Mouse (Mus musculus) intestine, embryonic 14.5 days (tissue): ENCODE data around the gene Top3a. TPM values are rescaled to one million over a fixed set of nuclear protein-coding genes. Genes with fewer than 3 reads are reported as not detected.

Experiments used
- ATAC-seq: fragments of 200-750 bp; cut with Nextera tagmentation; replicated peaks from 2 replicates; pipeline ENCODE4 v1.8.0; 2017; ENCODE audit warnings: low read depth, moderate number of reproducible peaks, moderate TSS enrichment, moderate library complexity; ENCODE audit not compliant: low FRiP score, low TSS enrichment
- DNase-seq: peaks from one replicate; pipeline ENCODE4 v3.0.0-alpha.2; 2018; ENCODE audit warnings: low spot score
- H3K27ac ChIP-seq: fragments of 300-500 bp; sonication (generic); 2 replicates; pipeline ENCODE4 v1.5.1; 2014; ENCODE audit warnings: low read depth, mild to moderate bottlenecking, control low read depth
- H3K27me3 ChIP-seq: fragments of 300-500 bp; sonication (generic); replicated peaks from 2 replicates; pipeline ENCODE4 v1.6.1; 2014; ENCODE audit warnings: low read length, control low read depth; ENCODE audit not compliant: control insufficient read depth, insufficient read depth
- H3K36me3 ChIP-seq: fragments of 300-500 bp; sonication (generic); 2 replicates; pipeline ENCODE4 v1.6.1; 2014; ENCODE audit warnings: low read length, control low read depth; ENCODE audit not compliant: control insufficient read depth, insufficient read depth
- H3K4me1 ChIP-seq: fragments of 300-500 bp; sonication (generic); replicated peaks from 2 replicates; pipeline ENCODE4 v1.6.1; 2014; ENCODE audit warnings: low read length, control low read depth, mixed read lengths; ENCODE audit not compliant: control insufficient read depth, insufficient read depth
- H3K4me2 ChIP-seq: fragments of 300-500 bp; sonication (generic); 2 replicates; pipeline ENCODE4 v1.6.1; 2014; ENCODE audit warnings: low read length
- H3K4me3 ChIP-seq: fragments of 300-500 bp; sonication (generic); 2 replicates; pipeline ENCODE4 v1.5.1; 2014; ENCODE audit warnings: low read depth, low read length, control low read depth, mixed read lengths
- H3K9ac ChIP-seq: fragments of 300-500 bp; sonication (generic); 2 replicates; pipeline ENCODE4 v1.6.1; 2014; ENCODE audit warnings: mild to moderate bottlenecking, low read length
- H3K9me3 ChIP-seq: fragments of 300-500 bp; sonication (generic); 2 replicates; pipeline ENCODE4 v1.6.1; 2016; ENCODE audit warnings: low read length, control low read depth; ENCODE audit not compliant: control insufficient read depth
- WGBS: fragments of 180-500 bp; shearing (Covaris S2); extraction: QIAGEN DNeasy Blood & Tissue Kit; methylation state at CpG from one replicate; pipeline ENCODE4 v1.1.7; 2014; 5-methylcytosine and 5-hydroxymethylcytosine counted together
- polyA plus RNA-seq: library from polyadenylated mRNA; unstranded; fragments of >200 nt; fragmentation: Nextera tagmentation; extraction: Ambion mirVana; gene quantifications from 2 replicates; pipeline ENCODE4 v1.2.1, GENCODE M21; 2014

Gene Top3a
- polyA plus RNA-seq, 1 experiment from 2014 or later = 13.4 TPM

- Histone ChIP-seq H3K4me2 (peak overlapping the region; percentile 66), H3K4me3 (peak overlapping the region; percentile 44), H3K9ac (peak overlapping the region; percentile 38; the same call in 1 of the 2 replicates), H3K36me3 (no peaks in the 10 kb centered on the region), H3K27me3 (no peaks in the 10 kb centered on the region), H3K4me1 (peaks cover 17% of the 10 kb centered on the region), H3K9me3 (no peaks in the 10 kb centered on the region), H3K27ac (no peak overlapping the region)
- 60% methylated on average over 1 of the region's 1 CpGs for WGBS
- ATAC-seq = no peak
- no peak for DNase-seq
Measured at GRCm38 (mm10) chr11:60809546-60809945, 32.4 kb upstream of the Top3a start.

GRCm38 (mm10) chr11:60808286-60809070 is 31.3 kb upstream of the Top3a start:
- ATAC-seq (no peak), DNase-seq (no peak)
- no peaks in the 10 kb centered on the region for H3K27me3 ChIP-seq
- no peak overlapping the region for H3K27ac ChIP-seq
- peaks cover 17% of the 10 kb centered on the region for H3K4me1 ChIP-seq
- no peak overlapping the region; the same call in 1 of the 2 replicates for H3K4me3 ChIP-seq
- peak overlapping the region; percentile 66 for H3K4me2 ChIP-seq
- peaks cover 9% of the 10 kb centered on the region; the same call in 1 of the 2 replicates for H3K36me3 ChIP-seq
- H3K9me3 ChIP-seq = no peaks in the 10 kb centered on the region
- H3K9ac ChIP-seq = no peak overlapping the region
- WGBS = 55% methylated on average over 4 of the region's 4 CpGs

GRCm38 (mm10) chr11:60800892-60801291 is 23.7 kb upstream of the Top3a start:
- no peaks in the 10 kb centered on the region for H3K9me3 ChIP-seq
- no peaks in the 10 kb centered on the region for H3K4me1 ChIP-seq
- WGBS = 73% methylated on average over 1 of the region's 1 CpGs
- no peak overlapping the region for H3K27ac ChIP-seq
- no peak overlapping the region for H3K4me2 ChIP-seq
- no peak overlapping the region for H3K4me3 ChIP-seq
- ATAC-seq (no peak), DNase-seq (no peak)
- peaks cover 50% of the 10 kb centered on the region for H3K36me3 ChIP-seq
- no peak overlapping the region for H3K9ac ChIP-seq
- H3K27me3 ChIP-seq = no peaks in the 10 kb centered on the region

GRCm38 (mm10) chr11:60799977-60800376 is 22.8 kb upstream of the Top3a start:
- peaks cover 55% of the 10 kb centered on the region for H3K36me3 ChIP-seq
- DNase-seq = no peak
- WGBS = 85% methylated on average over 4 of the region's 4 CpGs
- H3K4me1 ChIP-seq = no peaks in the 10 kb centered on the region
- H3K4me3 ChIP-seq = no peak overlapping the region
- no peak overlapping the region for H3K27ac ChIP-seq
- no peak overlapping the region for H3K4me2 ChIP-seq
- H3K27me3 ChIP-seq = no peaks in the 10 kb centered on the region
- ATAC-seq = no peak
- no peak overlapping the region for H3K9ac ChIP-seq
- H3K9me3 ChIP-seq = no peaks in the 10 kb centered on the region

- H3K4me2 ChIP-seq = no peak overlapping the region
- H3K27me3 ChIP-seq = no peaks in the 10 kb centered on the region
- no peak overlapping the region for H3K9ac ChIP-seq
- peaks cover 67% of the 10 kb centered on the region for H3K36me3 ChIP-seq
- no peak for DNase-seq
- H3K4me3 ChIP-seq = no peak overlapping the region
- 89% methylated on average over 11 of the region's 11 CpGs for WGBS
- no peak for ATAC-seq
- H3K27ac ChIP-seq = no peak overlapping the region
- H3K4me1 ChIP-seq = no peaks in the 10 kb centered on the region
- no peaks in the 10 kb centered on the region for H3K9me3 ChIP-seq
Measured at GRCm38 (mm10) chr11:60796342-60796741, 19.2 kb upstream of the Top3a start.

GRCm38 (mm10) chr11:60790472-60790871 is 13.3 kb upstream of the Top3a start:
- H3K9ac ChIP-seq = no peak overlapping the region
- H3K4me1 ChIP-seq = no peaks in the 10 kb centered on the region
- no peak overlapping the region for H3K4me3 ChIP-seq
- H3K27me3 ChIP-seq = no peaks in the 10 kb centered on the region
- WGBS = 84% methylated on average over 2 of the region's 2 CpGs
- H3K27ac ChIP-seq = no peak overlapping the region
- peaks cover 77% of the 10 kb centered on the region for H3K36me3 ChIP-seq
- ATAC-seq = no peak
- DNase-seq = no peak
- no peaks in the 10 kb centered on the region for H3K9me3 ChIP-seq
- no peak overlapping the region for H3K4me2 ChIP-seq

GRCm38 (mm10) chr11:60787595-60787994 is 10.4 kb upstream of the Top3a start:
- Histone ChIP-seq H3K4me3 (no peak overlapping the region), H3K27ac (no peak overlapping the region), H3K36me3 (peaks cover 77% of the 10 kb centered on the region), H3K27me3 (no peaks in the 10 kb centered on the region), H3K4me1 (peaks cover 2% of the 10 kb centered on the region), H3K4me2 (no peak overlapping the region), H3K9ac (no peak overlapping the region), H3K9me3 (no peaks in the 10 kb centered on the region)
- ATAC-seq (no peak), DNase-seq (no peak)
- WGBS = 69% methylated on average over 1 of the region's 1 CpGs

- no peak overlapping the region for H3K4me2 ChIP-seq
- H3K36me3 ChIP-seq = peaks cover 70% of the 10 kb centered on the region
- no peaks in the 10 kb centered on the region for H3K27me3 ChIP-seq
- no peak for DNase-seq
- 90% methylated on average over 8 of the region's 8 CpGs for WGBS
- ATAC-seq = no peak
- no peaks in the 10 kb centered on the region for H3K9me3 ChIP-seq
- peaks cover 30% of the 10 kb centered on the region for H3K4me1 ChIP-seq
- H3K4me3 ChIP-seq = no peak overlapping the region
- H3K27ac ChIP-seq = no peak overlapping the region
- H3K9ac ChIP-seq = no peak overlapping the region
Measured at GRCm38 (mm10) chr11:60784179-60784922, 7.2 kb upstream of the Top3a start.
